Mouse (Mus musculus): Measurements from ENCODE around the gene Ctbp1. TPM values are rescaled to one million over a fixed set of nuclear protein-coding genes. Genes with fewer than 3 reads are reported as not detected.
A peak's percentile ranks its signal among the peaks of the same experiment; 100 is the strongest.

Gene Ctbp1
- polyA plus RNA-seq, 2 experiments: 107 to 165 TPM

DNA sequence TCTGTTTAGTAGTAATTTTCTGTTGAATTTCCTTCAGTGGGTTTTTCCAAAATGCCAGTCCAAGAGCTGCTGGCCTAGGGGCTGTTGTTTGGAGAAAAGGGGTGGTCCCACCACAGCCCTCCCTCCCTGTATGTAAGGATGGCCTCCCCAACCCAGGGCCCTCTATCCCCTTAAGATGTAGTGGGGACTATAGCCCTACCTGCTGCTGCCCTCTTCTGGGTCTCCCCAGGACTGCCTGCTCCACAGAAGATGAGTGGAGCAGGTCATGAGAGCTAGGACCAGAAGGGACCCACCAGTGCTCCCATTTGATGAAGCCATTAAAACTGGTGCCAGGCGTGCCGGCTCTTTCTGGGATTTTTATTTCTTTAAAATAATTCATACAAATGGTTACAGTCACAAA lies 27.4 kb downstream of the Ctbp1 start:
- no peak for TF ChIP-seq EP300 (IDR thresholded peaks at IDR 0.05; ENCODE audit: low read depth)
- peak; percentile 43 for TF ChIP-seq CTCF (IDR thresholded peaks at IDR 0.05; ENCODE audit: low read depth)
- no peak for ATAC-seq (ENCODE audit: insufficient read depth)
- Histone ChIP-seq H3K27ac (no peak overlapping the region), H3K4me2 (ENCODE audit: low read depth) (no peak overlapping the region), H3K4me1 (replicated peaks; ENCODE audit: control insufficient read depth in 2 of 2, insufficient read depth in 2 of 2, low read length in 1 of 2) (no peaks in the 10 kb centered on the region), H3K36me3 (replicated peaks; ENCODE audit: control insufficient read depth, insufficient read depth, low read depth) (peaks cover 58% of the 10 kb centered on the region), H3K27me3 (ENCODE audit: control insufficient read depth, insufficient read depth, low read length) (no peaks in the 10 kb centered on the region), H3K9ac (replicated peaks) (no peak overlapping the region), H3K9me3 (ENCODE audit: control insufficient read depth, low read length) (no peaks in the 10 kb centered on the region), H3K4me3 (ENCODE audit: insufficient read depth in 1 of 2, low read depth in 2 of 2, low read length in 2 of 2) (no peak overlapping the region)
- 90% methylated on average over 2 of the region's 2 CpGs for WGBS (ENCODE audit: insufficient replicate concordance)
- DNase-seq (ENCODE audit: low read depth in 3 of 3, low spot score in 3 of 3): no peak

- Histone ChIP-seq H3K27ac (no peak overlapping the region), H3K9ac (replicated peaks) (no peak overlapping the region), H3K4me2 (ENCODE audit: low read depth) (no peak overlapping the region), H3K4me3 (ENCODE audit: insufficient read depth in 1 of 2, low read depth in 2 of 2, low read length in 2 of 2) (no peak overlapping the region), H3K36me3 (replicated peaks; ENCODE audit: control insufficient read depth, insufficient read depth, low read depth) (peaks cover 41% of the 10 kb centered on the region), H3K27me3 (ENCODE audit: control insufficient read depth, insufficient read depth, low read length) (no peaks in the 10 kb centered on the region), H3K9me3 (ENCODE audit: control insufficient read depth, low read length) (no peaks in the 10 kb centered on the region), H3K4me1 (replicated peaks; ENCODE audit: control insufficient read depth in 2 of 2, insufficient read depth in 2 of 2, low read length in 1 of 2) (no peaks in the 10 kb centered on the region)
- 82% methylated on average over 3 of the region's 3 CpGs for WGBS (ENCODE audit: insufficient replicate concordance)
- ATAC-seq (ENCODE audit: insufficient read depth) (0 out of 2 replicates have a peak, but pooled peaks have one; percentile 10), DNase-seq (ENCODE audit: low read depth in 3 of 3, low spot score in 3 of 3) (no peak)
- TF ChIP-seq EP300 (IDR thresholded peaks at IDR 0.05; ENCODE audit: low read depth): no peak
- TF ChIP-seq CTCF (IDR thresholded peaks at IDR 0.05; ENCODE audit: low read depth): no peak
These were observed 29.1 kb downstream of the Ctbp1 start for GRCm38 (mm10) chr5:33245701-33246100.

GRCm38 (mm10) chr5:33244377-33244920 lies 30.3 kb downstream of the Ctbp1 start:
- H3K4me3 ChIP-seq (ENCODE audit: insufficient read depth in 1 of 2, low read depth in 2 of 2, low read length in 2 of 2): no peak overlapping the region
- WGBS (ENCODE audit: insufficient replicate concordance): 71% methylated on average over 5 of the region's 5 CpGs
- ATAC-seq (ENCODE audit: insufficient read depth): no peak
- H3K4me2 ChIP-seq (ENCODE audit: low read depth): no peak overlapping the region
- H3K9me3 ChIP-seq (ENCODE audit: control insufficient read depth, low read length): no peaks in the 10 kb centered on the region
- TF ChIP-seq EP300 (IDR thresholded peaks at IDR 0.05; ENCODE audit: low read depth) (no peak), CTCF (IDR thresholded peaks at IDR 0.05; ENCODE audit: low read depth) (no peak)
- H3K27ac ChIP-seq: no peak overlapping the region
- H3K36me3 ChIP-seq (replicated peaks; ENCODE audit: control insufficient read depth, insufficient read depth, low read depth): peaks cover 28% of the 10 kb centered on the region
- H3K4me1 ChIP-seq (replicated peaks; ENCODE audit: control insufficient read depth in 2 of 2, insufficient read depth in 2 of 2, low read length in 1 of 2): no peaks in the 10 kb centered on the region
- no peak for DNase-seq (ENCODE audit: low read depth in 3 of 3, low spot score in 3 of 3)
- H3K27me3 ChIP-seq (ENCODE audit: control insufficient read depth, insufficient read depth, low read length): no peaks in the 10 kb centered on the region
- no peak overlapping the region for H3K9ac ChIP-seq (replicated peaks)

DNA sequence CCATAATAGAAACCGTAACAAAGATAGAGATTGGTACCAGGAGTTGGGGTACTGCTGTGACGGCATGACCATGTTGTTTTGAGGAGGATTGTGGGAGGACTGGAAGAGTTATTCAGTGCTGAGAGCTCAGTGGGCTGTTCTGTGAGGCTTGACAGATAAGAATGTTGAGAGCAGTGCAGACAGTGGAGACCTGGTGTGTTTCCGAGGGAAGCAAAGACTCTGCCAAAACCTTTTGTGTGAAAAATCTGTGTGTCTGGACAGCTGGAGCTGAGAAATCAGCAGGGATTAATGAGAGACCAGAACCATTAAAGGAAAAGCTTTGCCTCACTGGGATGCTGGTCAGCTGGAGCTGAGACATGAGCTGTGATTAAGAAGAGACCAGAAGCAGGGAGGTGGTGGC lies 34.9 kb downstream of the Ctbp1 start:
- WGBS (ENCODE audit: insufficient replicate concordance): 51% methylated on average over 3 of the region's 3 CpGs
- TF ChIP-seq CTCF (IDR thresholded peaks at IDR 0.05; ENCODE audit: low read depth) (no peak), EP300 (IDR thresholded peaks at IDR 0.05; ENCODE audit: low read depth) (no peak)
- Histone ChIP-seq H3K9ac (replicated peaks) (no peak overlapping the region), H3K27ac (no peak overlapping the region), H3K4me2 (ENCODE audit: low read depth) (no peak overlapping the region), H3K27me3 (ENCODE audit: control insufficient read depth, insufficient read depth, low read length) (no peaks in the 10 kb centered on the region), H3K9me3 (ENCODE audit: control insufficient read depth, low read length) (no peaks in the 10 kb centered on the region), H3K4me1 (replicated peaks; ENCODE audit: control insufficient read depth in 2 of 2, insufficient read depth in 2 of 2, low read length in 1 of 2) (no peaks in the 10 kb centered on the region), H3K4me3 (ENCODE audit: insufficient read depth in 1 of 2, low read depth in 2 of 2, low read length in 2 of 2) (no peak overlapping the region), H3K36me3 (replicated peaks; ENCODE audit: control insufficient read depth, insufficient read depth, low read depth) (no peaks in the 10 kb centered on the region)
- ATAC-seq (ENCODE audit: insufficient read depth) (no peak), DNase-seq (ENCODE audit: low read depth in 3 of 3, low spot score in 3 of 3) (no peak)

GRCm38 (mm10) chr5:33239111-33239714 lies 35.6 kb downstream of the Ctbp1 start:
- Histone ChIP-seq H3K36me3 (replicated peaks; ENCODE audit: control insufficient read depth, insufficient read depth, low read depth) (no peaks in the 10 kb centered on the region), H3K9ac (replicated peaks) (no peak overlapping the region), H3K4me3 (ENCODE audit: insufficient read depth in 1 of 2, low read depth in 2 of 2, low read length in 2 of 2) (no peak overlapping the region), H3K9me3 (ENCODE audit: control insufficient read depth, low read length) (no peaks in the 10 kb centered on the region), H3K4me1 (replicated peaks; ENCODE audit: control insufficient read depth in 2 of 2, insufficient read depth in 2 of 2, low read length in 1 of 2) (no peaks in the 10 kb centered on the region), H3K27ac (no peak overlapping the region), H3K27me3 (ENCODE audit: control insufficient read depth, insufficient read depth, low read length) (no peaks in the 10 kb centered on the region), H3K4me2 (ENCODE audit: low read depth) (no peak overlapping the region)
- TF ChIP-seq EP300 (IDR thresholded peaks at IDR 0.05; ENCODE audit: low read depth) (no peak), CTCF (IDR thresholded peaks at IDR 0.05; ENCODE audit: low read depth) (no peak)
- DNase-seq (ENCODE audit: low read depth in 3 of 3, low spot score in 3 of 3): no peak
- WGBS (ENCODE audit: insufficient replicate concordance): 74% methylated on average over 3 of the region's 3 CpGs
- no peak for ATAC-seq (ENCODE audit: insufficient read depth)

Data from liver, embryonic 14.5 days (tissue).